Mouse (Mus musculus) spleen, adult 2 months (tissue): ENCODE results near the gene Nmi. TPM values are rescaled to one million over a fixed set of nuclear protein-coding genes. Genes with fewer than 3 reads are reported as not detected.

Source experiments
- DNase-seq, 2 experiments: peaks; one replicate each; pipeline versions ENCODE4 v3.0.0 to v3.0.0-alpha.2; 2012 to 2021; ENCODE audit warnings: low spot score in 2 of 2, low read depth in 1 of 2
- H3K27ac ChIP-seq: fragments of 200-500 bp; 2 replicates; pipeline ENCODE4 v1.5.1; 2012; ENCODE audit warnings: low read length, inconsistent platforms; ENCODE audit not compliant: insufficient read depth
- H3K27me3 ChIP-seq: fragments of 200-500 bp; 2 replicates; pipeline ENCODE4 v1.6.1; 2012; ENCODE audit warnings: mild to moderate bottlenecking, moderate library complexity, low read length, inconsistent platforms; ENCODE audit not compliant: control insufficient read depth, insufficient read depth
- H3K36me3 ChIP-seq: fragments of 200-500 bp; 2 replicates; pipeline ENCODE4 v1.6.1; 2012; ENCODE audit warnings: mild to moderate bottlenecking, low read length, inconsistent platforms; ENCODE audit not compliant: control insufficient read depth, insufficient read depth
- H3K4me1 ChIP-seq: fragments of 200-500 bp; 2 replicates; pipeline ENCODE4 v1.6.1; 2011; ENCODE audit warnings: inconsistent platforms; ENCODE audit not compliant: control insufficient read depth, insufficient read depth, insufficient read length
- H3K4me3 ChIP-seq: fragments of 200-500 bp; 2 replicates; pipeline ENCODE4 v1.5.1; 2011; ENCODE audit warnings: mild to moderate bottlenecking, inconsistent platforms; ENCODE audit not compliant: insufficient read depth, insufficient read length; ENCODE audit errors: extremely low read depth
- CTCF ChIP-seq: fragments of 200-500 bp; IDR thresholded peaks from 2 replicates; pipeline ENCODE4 v1.5.1; 2011; ENCODE audit warnings: mild to moderate bottlenecking, inconsistent platforms; ENCODE audit not compliant: insufficient read depth, insufficient read length, insufficient replicate concordance; ENCODE audit errors: extremely low read depth
- POLR2A ChIP-seq: fragments of 200-500 bp; IDR thresholded peaks from 2 replicates; pipeline ENCODE4 v1.6.1; 2011; ENCODE audit warnings: low read depth, low read length, inconsistent platforms
- WGBS: fragments of 180-500 bp; shearing (Covaris S2); methylation state at CpG from one replicate; pipeline ENCODE4 v1.1.7; 2018; 5-methylcytosine and 5-hydroxymethylcytosine counted together
- polyA plus RNA-seq: library from polyadenylated mRNA; depleted of rRNA; stranded (reverse); fragments of >200 nt; gene quantifications from 2 replicates; pipeline ENCODE4 v1.2.3, GENCODE M21; 2012

Nmi gene
- polyA plus RNA-seq, 1 experiment = 2.7 TPM

- Histone ChIP-seq H3K36me3 (peaks cover 24% of the 10 kb centered on the region), H3K4me1 (no peaks in the 10 kb centered on the region), H3K4me3 (no peak overlapping the region), H3K27ac (no peak overlapping the region), H3K27me3 (no peaks in the 10 kb centered on the region)
- no peak for DNase-seq
- 91% methylated on average over 6 of the region's 6 CpGs for WGBS
- TF ChIP-seq CTCF (no peak), POLR2A (no peak)
Measured at GRCm38 (mm10) chr2:51948105-51948830, 25.0 kb downstream of the Nmi start.

- Histone ChIP-seq H3K36me3 (peaks cover 15% of the 10 kb centered on the region), H3K27ac (no peak overlapping the region), H3K4me1 (no peaks in the 10 kb centered on the region), H3K27me3 (no peaks in the 10 kb centered on the region), H3K4me3 (no peak overlapping the region)
- WGBS = 85% methylated on average over 2 of the region's 2 CpGs
- DNase-seq = no peak
- no peak for TF ChIP-seq CTCF
- TF ChIP-seq POLR2A = no peak
Measured at GRCm38 (mm10) chr2:51945812-51946211, 27.5 kb downstream of the Nmi start.

GRCm38 (mm10) chr2:51941832-51942231, 31.5 kb downstream of the Nmi start:
- DNase-seq = no peak
- Histone ChIP-seq H3K4me1 (no peaks in the 10 kb centered on the region), H3K4me3 (no peak overlapping the region), H3K27me3 (no peaks in the 10 kb centered on the region), H3K36me3 (no peaks in the 10 kb centered on the region), H3K27ac (no peak overlapping the region)
- WGBS = 83% methylated on average over 7 of the region's 7 CpGs
- TF ChIP-seq CTCF (no peak), POLR2A (no peak)

- no peaks in the 10 kb centered on the region for H3K36me3 ChIP-seq
- H3K4me3 ChIP-seq = no peak overlapping the region
- WGBS = 87% methylated on average over 3 of the region's 3 CpGs
- no peaks in the 10 kb centered on the region for H3K27me3 ChIP-seq
- no peak overlapping the region for H3K27ac ChIP-seq
- no peak for DNase-seq
- H3K4me1 ChIP-seq = peaks cover 4% of the 10 kb centered on the region; the same call in 1 of the 2 replicates
- TF ChIP-seq POLR2A = no peak
- TF ChIP-seq CTCF = no peak
Measured at GRCm38 (mm10) chr2:51938750-51939149, 34.5 kb downstream of the Nmi start.

GRCm38 (mm10) chr2:51937004-51937403, 36.3 kb downstream of the Nmi start:
- H3K4me1 ChIP-seq = peaks cover 7% of the 10 kb centered on the region; the same call in 1 of the 2 replicates
- H3K27me3 ChIP-seq = no peaks in the 10 kb centered on the region
- DNase-seq = no peak
- no peaks in the 10 kb centered on the region for H3K36me3 ChIP-seq
- 79% methylated on average over 6 of the region's 6 CpGs for WGBS
- no peak overlapping the region for H3K4me3 ChIP-seq
- H3K27ac ChIP-seq = no peak overlapping the region
- TF ChIP-seq POLR2A (no peak), CTCF (no peak)

GRCm38 (mm10) chr2:51936585-51936984, 36.7 kb downstream of the Nmi start:
- DNase-seq = no peak
- H3K27me3 ChIP-seq = no peaks in the 10 kb centered on the region
- no peaks in the 10 kb centered on the region for H3K36me3 ChIP-seq
- H3K4me1 ChIP-seq = peaks cover 7% of the 10 kb centered on the region; the same call in 1 of the 2 replicates
- TF ChIP-seq POLR2A = no peak
- no peak for TF ChIP-seq CTCF
- no peak overlapping the region for H3K27ac ChIP-seq
- WGBS = 85% methylated on average over 3 of the region's 3 CpGs
- no peak overlapping the region for H3K4me3 ChIP-seq

- Histone ChIP-seq H3K4me3 (no peak overlapping the region), H3K4me1 (peaks cover 9% of the 10 kb centered on the region; the same call in 1 of the 2 replicates), H3K27me3 (no peaks in the 10 kb centered on the region), H3K36me3 (no peaks in the 10 kb centered on the region), H3K27ac (no peak overlapping the region)
- TF ChIP-seq POLR2A (no peak), CTCF (no peak)
- 69% methylated on average over 7 of the region's 7 CpGs for WGBS
- DNase-seq = peak in 1 of 2 experiments; percentile 18
Measured at GRCm38 (mm10) chr2:51935921-51936320, 37.4 kb downstream of the Nmi start.
